Mouse (Mus musculus) erythroblast, embryonic 14.5 days (primary cell): Measurements from ENCODE around the gene Grb7. TPM values are rescaled to one million over a fixed set of nuclear protein-coding genes. Genes with fewer than 3 reads are reported as not detected.

Source experiments
- H3K27me3 ChIP-seq: 2 replicates; pipeline ENCODE4 v1.6.1; 2012; ENCODE audit warnings: inconsistent platforms; ENCODE audit not compliant: control insufficient read depth
- H3K36me3 ChIP-seq: 2 replicates; pipeline ENCODE4 v1.6.1; 2012; ENCODE audit warnings: mild to moderate bottlenecking, inconsistent platforms; ENCODE audit not compliant: control insufficient read depth
- H3K4me1 ChIP-seq: 2 replicates; pipeline ENCODE4 v1.6.1; 2012; ENCODE audit warnings: inconsistent platforms; ENCODE audit not compliant: control insufficient read depth
- H3K4me3 ChIP-seq: replicated peaks from 2 replicates; pipeline ENCODE3; 2012; ENCODE audit warnings: moderate library complexity, mild to moderate bottlenecking, inconsistent platforms
- H3K9me3 ChIP-seq: 2 replicates; pipeline ENCODE4 v1.6.1; 2012; ENCODE audit warnings: low read length, inconsistent platforms, mixed read lengths; ENCODE audit not compliant: control insufficient read depth
- GATA1 ChIP-seq: IDR thresholded peaks from 2 replicates; pipeline ENCODE4 v1.6.1; 2012; ENCODE audit warnings: low read length, inconsistent platforms, mixed read lengths
- TAL1 ChIP-seq: IDR thresholded peaks from 3 replicates; pipeline ENCODE4 v1.6.1; 2012; ENCODE audit warnings: low read length, inconsistent platforms, mixed read lengths
- polyA plus RNA-seq: library from polyadenylated mRNA; stranded (reverse); fragments of >175 nt; gene quantifications from 2 replicates; pipeline ENCODE4 v1.2.3, GENCODE M21; 2012

The Grb7 gene
- polyA plus RNA-seq, 1 experiment = 0.13 TPM

- Histone ChIP-seq H3K4me3 (no peak overlapping the region), H3K36me3 (no peaks in the 10 kb centered on the region), H3K27me3 (0 out of 2 replicates have a peak, but pooled peaks cover 4% of the 10 kb centered on the region), H3K9me3 (no peaks in the 10 kb centered on the region), H3K4me1 (no peaks in the 10 kb centered on the region)
- TF ChIP-seq GATA1 = no peak
- TF ChIP-seq TAL1 = no peak
These were observed 28.8 kb downstream of the Grb7 start for GRCm38 (mm10) chr11:98474967-98475366.

GRCm38 (mm10) chr11:98475630-98476433 lies 29.6 kb downstream of the Grb7 start:
- H3K36me3 ChIP-seq = no peaks in the 10 kb centered on the region
- H3K27me3 ChIP-seq = 0 out of 2 replicates have a peak, but pooled peaks cover 3% of the 10 kb centered on the region
- H3K4me1 ChIP-seq = no peaks in the 10 kb centered on the region
- H3K9me3 ChIP-seq = no peaks in the 10 kb centered on the region
- no peak overlapping the region for H3K4me3 ChIP-seq
- TF ChIP-seq GATA1 (no peak), TAL1 (no peak)

- H3K4me1 ChIP-seq = no peaks in the 10 kb centered on the region
- H3K27me3 ChIP-seq = no peaks in the 10 kb centered on the region
- no peak for TF ChIP-seq TAL1
- no peak for TF ChIP-seq GATA1
- no peak overlapping the region for H3K4me3 ChIP-seq
- no peaks in the 10 kb centered on the region for H3K9me3 ChIP-seq
- no peaks in the 10 kb centered on the region for H3K36me3 ChIP-seq
These were observed 30.2 kb downstream of the Grb7 start for GRCm38 (mm10) chr11:98476434-98476807.

GRCm38 (mm10) chr11:98477011-98477701 lies 31.0 kb downstream of the Grb7 start:
- H3K4me1 ChIP-seq = no peaks in the 10 kb centered on the region
- no peaks in the 10 kb centered on the region for H3K9me3 ChIP-seq
- TF ChIP-seq GATA1 (no peak), TAL1 (no peak)
- no peaks in the 10 kb centered on the region for H3K27me3 ChIP-seq
- H3K4me3 ChIP-seq = no peak overlapping the region
- H3K36me3 ChIP-seq = no peaks in the 10 kb centered on the region

GRCm38 (mm10) chr11:98479026-98479939 lies 33.1 kb downstream of the Grb7 start:
- TF ChIP-seq TAL1 (no peak), GATA1 (no peak)
- no peaks in the 10 kb centered on the region for H3K9me3 ChIP-seq
- no peaks in the 10 kb centered on the region for H3K4me1 ChIP-seq
- no peaks in the 10 kb centered on the region for H3K27me3 ChIP-seq
- no peak overlapping the region for H3K4me3 ChIP-seq
- no peaks in the 10 kb centered on the region for H3K36me3 ChIP-seq

- Histone ChIP-seq H3K9me3 (no peaks in the 10 kb centered on the region), H3K27me3 (no peaks in the 10 kb centered on the region), H3K4me3 (no peak overlapping the region), H3K36me3 (no peaks in the 10 kb centered on the region), H3K4me1 (no peaks in the 10 kb centered on the region)
- TF ChIP-seq GATA1 = no peak
- TF ChIP-seq TAL1 = no peak
These were observed 33.8 kb downstream of the Grb7 start for GRCm38 (mm10) chr11:98479940-98480497.

- H3K4me3 ChIP-seq = no peak overlapping the region
- H3K36me3 ChIP-seq = no peaks in the 10 kb centered on the region
- no peaks in the 10 kb centered on the region; the same call in 1 of the 2 replicates for H3K27me3 ChIP-seq
- H3K4me1 ChIP-seq = no peaks in the 10 kb centered on the region
- H3K9me3 ChIP-seq = no peaks in the 10 kb centered on the region
- no peak for TF ChIP-seq TAL1
These were observed 35.0 kb downstream of the Grb7 start for GRCm38 (mm10) chr11:98481231-98481630.

GRCm38 (mm10) chr11:98482067-98482466 lies 35.9 kb downstream of the Grb7 start:
- H3K27me3 ChIP-seq = no peaks in the 10 kb centered on the region; the same call in 1 of the 2 replicates
- no peak for TF ChIP-seq GATA1
- no peak for TF ChIP-seq TAL1
- H3K4me3 ChIP-seq = no peak overlapping the region
- H3K4me1 ChIP-seq = no peaks in the 10 kb centered on the region
- H3K36me3 ChIP-seq = no peaks in the 10 kb centered on the region
- H3K9me3 ChIP-seq = no peaks in the 10 kb centered on the region

- Histone ChIP-seq H3K27me3 (no peaks in the 10 kb centered on the region; the same call in 1 of the 2 replicates), H3K36me3 (no peaks in the 10 kb centered on the region), H3K9me3 (no peaks in the 10 kb centered on the region), H3K4me1 (no peaks in the 10 kb centered on the region), H3K4me3 (no peak overlapping the region)
- TF ChIP-seq GATA1 (no peak), TAL1 (no peak)
These were observed 39.6 kb downstream of the Grb7 start for GRCm38 (mm10) chr11:98485749-98486148.
